Mouse (Mus musculus): ENCODE data around the gene Ccdc182. TPM values are rescaled to one million over a fixed set of nuclear protein-coding genes. Genes with fewer than 3 reads are reported as not detected.

Gene Ccdc182
- polyA plus RNA-seq, 1 experiment from 2014 or later = not detected

DNA sequence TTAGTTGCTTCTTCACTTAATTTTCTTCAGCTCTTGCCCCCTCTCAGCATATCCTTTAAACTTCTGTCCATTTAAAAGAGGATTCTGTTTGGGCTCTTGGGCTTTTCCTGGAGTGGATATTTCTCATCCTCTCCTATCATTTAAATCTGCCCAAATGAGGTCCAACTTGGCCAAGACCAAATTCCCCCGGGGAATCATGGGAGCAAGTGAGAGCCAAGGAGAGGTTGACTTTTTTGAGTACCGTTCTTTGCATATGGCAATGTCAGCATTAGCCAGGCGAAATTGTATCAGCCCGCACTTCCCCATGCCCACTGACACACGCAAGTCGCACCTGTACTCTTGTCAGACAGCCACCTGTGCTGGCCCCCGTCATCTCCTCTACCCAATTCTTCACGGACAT, 37.9 kb downstream of the Ccdc182 start:
- WGBS (ENCODE audit: insufficient replicate concordance) = 69% methylated on average over 8 of the region's 8 CpGs
- Histone ChIP-seq H3K36me3 (ENCODE audit: control insufficient read depth, insufficient read depth) (no peaks in the 10 kb centered on the region), H3K9me3 (replicated peaks; ENCODE audit: control insufficient read depth, low read length) (no peaks in the 10 kb centered on the region), H3K4me3 (ENCODE audit: low read depth, low read length) (no peak overlapping the region), H3K4me2 (ENCODE audit: low read depth, low read length) (no peak overlapping the region), H3K9ac (ENCODE audit: low read depth, low read length) (no peak overlapping the region), H3K27ac (ENCODE audit: low read length) (no peak overlapping the region), H3K4me1 (ENCODE audit: control insufficient read depth, low read depth, low read length) (no peaks in the 10 kb centered on the region), H3K27me3 (ENCODE audit: control insufficient read depth, insufficient read depth, low read depth, low read length) (no peaks in the 10 kb centered on the region)
- ATAC-seq (ENCODE audit: low read depth) = no peak

DNA sequence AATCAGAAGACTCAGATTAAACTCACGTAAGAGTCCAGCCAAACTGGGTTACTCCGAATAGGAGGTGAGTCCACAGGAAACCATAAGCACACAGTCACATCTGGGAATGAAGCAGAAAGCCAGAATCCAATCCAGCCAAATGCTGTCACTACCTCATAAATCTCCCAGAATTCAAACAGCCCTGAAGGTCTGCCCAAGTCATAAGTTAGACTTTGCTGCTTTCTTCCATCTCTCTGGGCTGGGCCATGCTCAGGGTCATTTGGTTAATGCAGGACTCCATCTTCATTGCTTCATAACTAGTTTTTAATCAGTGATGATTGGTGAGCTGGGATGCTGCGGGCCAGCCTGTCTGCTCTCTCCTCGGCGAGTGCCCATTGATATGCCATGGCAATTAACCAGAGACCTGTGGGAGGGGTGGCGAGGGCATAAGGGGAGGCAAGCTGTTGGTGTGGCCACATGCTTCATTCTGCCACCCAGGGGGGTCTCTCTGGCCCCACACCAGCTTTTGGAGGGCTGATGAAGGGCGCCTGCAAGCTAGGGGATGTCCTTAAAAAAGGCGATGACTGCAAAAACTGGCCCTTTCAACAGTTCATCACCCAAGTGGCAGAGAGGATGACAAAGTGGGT, 38.6 kb downstream of the Ccdc182 start:
- no peaks in the 10 kb centered on the region for H3K9me3 ChIP-seq (replicated peaks; ENCODE audit: control insufficient read depth, low read length)
- no peak overlapping the region for H3K9ac ChIP-seq (ENCODE audit: low read depth, low read length)
- no peaks in the 10 kb centered on the region for H3K4me1 ChIP-seq (ENCODE audit: control insufficient read depth, low read depth, low read length)
- no peaks in the 10 kb centered on the region for H3K27me3 ChIP-seq (ENCODE audit: control insufficient read depth, insufficient read depth, low read depth, low read length)
- H3K4me2 ChIP-seq (ENCODE audit: low read depth, low read length) = no peak overlapping the region
- ATAC-seq (ENCODE audit: low read depth) = no peak
- WGBS (ENCODE audit: insufficient replicate concordance) = 74% methylated on average over 8 of the region's 8 CpGs
- no peak overlapping the region for H3K27ac ChIP-seq (ENCODE audit: low read length)
- H3K4me3 ChIP-seq (ENCODE audit: low read depth, low read length) = no peak overlapping the region
- no peaks in the 10 kb centered on the region for H3K36me3 ChIP-seq (ENCODE audit: control insufficient read depth, insufficient read depth)

DNA sequence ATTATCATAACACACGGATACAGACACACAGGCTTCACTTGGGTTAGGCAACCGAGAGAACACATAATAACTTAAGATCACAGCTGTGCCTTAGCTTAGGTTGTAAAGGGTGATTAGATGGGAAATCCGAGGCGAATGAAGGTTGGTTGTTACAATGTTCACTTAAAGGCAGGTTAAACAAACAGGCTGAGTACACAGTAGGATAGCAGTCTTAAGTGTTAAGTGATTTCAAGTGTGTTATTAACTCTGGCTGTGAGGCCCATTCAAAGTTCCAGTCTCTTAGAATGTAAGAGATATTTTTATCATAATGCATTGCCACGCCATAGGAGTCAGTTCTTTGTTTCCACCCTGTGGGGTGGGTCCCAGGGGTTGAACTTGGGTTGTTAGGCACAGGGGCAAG, 41.0 kb downstream of the Ccdc182 start:
- no peak overlapping the region for H3K4me2 ChIP-seq (ENCODE audit: low read depth, low read length)
- ATAC-seq (ENCODE audit: low read depth) = no peak
- H3K4me1 ChIP-seq (ENCODE audit: control insufficient read depth, low read depth, low read length) = no peaks in the 10 kb centered on the region

DNA sequence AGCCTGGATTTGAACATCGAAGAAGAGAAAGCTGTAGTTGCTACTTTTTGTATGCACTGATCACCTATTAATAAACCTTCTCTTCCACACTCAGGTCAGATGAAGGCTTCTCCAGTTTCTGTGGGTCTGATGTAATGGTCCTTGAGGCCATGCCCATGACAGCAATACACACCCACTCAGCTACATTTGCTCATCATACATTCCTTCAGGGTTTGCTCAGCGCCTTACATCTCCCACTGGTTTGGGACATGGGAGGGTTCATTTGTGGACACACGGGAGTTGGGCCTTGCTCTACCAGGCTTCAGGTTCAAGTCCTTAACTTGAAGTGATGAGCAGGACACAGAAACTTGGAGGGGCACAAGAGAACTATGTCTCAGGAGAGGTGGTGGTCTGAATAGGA, 44.1 kb downstream of the Ccdc182 start:
- Histone ChIP-seq H3K9ac (ENCODE audit: low read depth, low read length) (no peak overlapping the region), H3K4me3 (ENCODE audit: low read depth, low read length) (no peak overlapping the region), H3K9me3 (replicated peaks; ENCODE audit: control insufficient read depth, low read length) (no peaks in the 10 kb centered on the region), H3K27me3 (ENCODE audit: control insufficient read depth, insufficient read depth, low read depth, low read length) (no peaks in the 10 kb centered on the region), H3K27ac (ENCODE audit: low read length) (no peak overlapping the region), H3K4me2 (ENCODE audit: low read depth, low read length) (no peak overlapping the region), H3K36me3 (ENCODE audit: control insufficient read depth, insufficient read depth) (no peaks in the 10 kb centered on the region), H3K4me1 (ENCODE audit: control insufficient read depth, low read depth, low read length) (no peaks in the 10 kb centered on the region)
- no peak for ATAC-seq (ENCODE audit: low read depth)
- 76% methylated on average over 3 of the region's 3 CpGs for WGBS (ENCODE audit: insufficient replicate concordance)

More for the DNA sequence above, 41.0 kb downstream of the Ccdc182 start:
- no peak overlapping the region for H3K27ac ChIP-seq (ENCODE audit: low read length)
- 63% methylated on average over 5 of the region's 5 CpGs for WGBS (ENCODE audit: insufficient replicate concordance)
- H3K36me3 ChIP-seq (ENCODE audit: control insufficient read depth, insufficient read depth) = no peaks in the 10 kb centered on the region
- H3K27me3 ChIP-seq (ENCODE audit: control insufficient read depth, insufficient read depth, low read depth, low read length) = no peaks in the 10 kb centered on the region
- H3K4me3 ChIP-seq (ENCODE audit: low read depth, low read length) = no peak overlapping the region
- H3K9ac ChIP-seq (ENCODE audit: low read depth, low read length) = no peak overlapping the region
- H3K9me3 ChIP-seq (replicated peaks; ENCODE audit: control insufficient read depth, low read length) = no peaks in the 10 kb centered on the region

Other genes starting within 250 kb of the Ccdc182 start
- 101 and 102 TPM in 2 replicates for gene Srsf1, start 246.7 kb upstream of the Ccdc182 start, polyA plus RNA-seq (2015; fragmentation: Nextera tagmentation; extraction: Ambion mirVana)
- gene Vezf1, start 225.8 kb upstream of the Ccdc182 start, polyA plus RNA-seq (2015; fragmentation: Nextera tagmentation; extraction: Ambion mirVana) = 7.3 and 7.7 TPM in 2 replicates
- gene Cuedc1, start 196.0 kb upstream of the Ccdc182 start, polyA plus RNA-seq (2015; fragmentation: Nextera tagmentation; extraction: Ambion mirVana) = 0.33 and 0.57 TPM in 2 replicates
- gene Mrps23, start 89.7 kb upstream of the Ccdc182 start, polyA plus RNA-seq (2015; fragmentation: Nextera tagmentation; extraction: Ambion mirVana) = 23.5 and 26.1 TPM in 2 replicates